Mouse (Mus musculus) myocyte (in vitro differentiated cells): ENCODE results near the gene Slc6a11. TPM values are rescaled to one million over a fixed set of nuclear protein-coding genes. Genes with fewer than 3 reads are reported as not detected.

Experiments
- H3K27me3 ChIP-seq: one replicate; pipeline ENCODE4 v1.6.1; 2011; ENCODE audit not compliant: control insufficient read depth, insufficient read depth, insufficient read length
- H3K36me3 ChIP-seq: one replicate; pipeline ENCODE4 v1.6.1; 2011; ENCODE audit not compliant: control insufficient read depth, insufficient read depth
- H3K4me2 ChIP-seq: one replicate; pipeline ENCODE4 v1.6.1; 2011; ENCODE audit warnings: low read depth, control low read depth
- H3K4me3 ChIP-seq: one replicate; pipeline ENCODE4 v1.5.1; 2011; ENCODE audit warnings: mild to moderate bottlenecking, control low read depth, moderate library complexity
- H3K79me2 ChIP-seq: one replicate; pipeline ENCODE4 v1.6.1; 2011; ENCODE audit not compliant: control insufficient read depth, insufficient read depth
- H3ac ChIP-seq: one replicate; pipeline ENCODE4 v1.6.1; 2011; ENCODE audit not compliant: control insufficient read depth, insufficient read length
- CEBPB ChIP-seq: IDR thresholded peaks from 2 replicates; pipeline ENCODE4 v1.6.1; 2011; ENCODE audit warnings: mild to moderate bottlenecking, moderate library complexity; ENCODE audit not compliant: poor library complexity, insufficient read depth, severe bottlenecking
- E2F4 ChIP-seq: IDR thresholded peaks from one replicate; pipeline ENCODE4 v1.6.1; 2011; ENCODE audit warnings: mild to moderate bottlenecking, control low read depth, moderate library complexity; ENCODE audit not compliant: insufficient read depth
- MAX ChIP-seq: IDR thresholded peaks from one replicate; pipeline ENCODE4 v1.6.1; 2011; ENCODE audit warnings: low read depth, mild to moderate bottlenecking, control low read depth
- MYOD1 ChIP-seq, 3 experiments: IDR thresholded peaks; one replicate each; pipeline ENCODE4 v1.6.1; 2011; ENCODE audit warnings: control low read depth in 2 of 3, low read depth in 2 of 3, mild to moderate bottlenecking in 2 of 3, moderate library complexity in 1 of 3; ENCODE audit not compliant: insufficient read length in 2 of 3, control insufficient read depth in 1 of 3
- MYOG ChIP-seq, 3 experiments: IDR thresholded peaks; one replicate each; pipeline ENCODE4 v1.6.1; 2011; ENCODE audit warnings: control low read depth in 2 of 3, low read depth in 2 of 3, mild to moderate bottlenecking in 2 of 3; ENCODE audit not compliant: insufficient read length in 2 of 3, control insufficient read depth in 1 of 3, insufficient read depth in 1 of 3
- POLR2A ChIP-seq: IDR thresholded peaks from one replicate; pipeline ENCODE4 v1.6.1; 2011; ENCODE audit warnings: low read depth, mild to moderate bottlenecking, control low read depth, moderate library complexity; ENCODE audit not compliant: insufficient read length
- POLR2AphosphoS2 ChIP-seq: IDR thresholded peaks from one replicate; pipeline ENCODE4 v1.6.1; 2011; ENCODE audit warnings: low read depth, control low read depth; ENCODE audit not compliant: insufficient read length
- REST ChIP-seq: IDR thresholded peaks from one replicate; pipeline ENCODE4 v1.6.1; 2011; ENCODE audit warnings: mild to moderate bottlenecking, control low read depth, moderate library complexity; ENCODE audit not compliant: insufficient read depth, insufficient read length
- SRF ChIP-seq: IDR thresholded peaks from one replicate; pipeline ENCODE4 v1.6.1; 2011; ENCODE audit warnings: low read depth; ENCODE audit not compliant: control insufficient read depth, insufficient read length
- TCF12 ChIP-seq: IDR thresholded peaks from one replicate; pipeline ENCODE4 v1.6.1; 2011; ENCODE audit warnings: mild to moderate bottlenecking, control low read depth; ENCODE audit not compliant: poor library complexity, insufficient read depth, severe bottlenecking
- TCF3 ChIP-seq: IDR thresholded peaks from one replicate; pipeline ENCODE4 v1.6.1; 2011; ENCODE audit warnings: low read depth, control low read depth; ENCODE audit not compliant: insufficient read length
- USF1 ChIP-seq: IDR thresholded peaks from one replicate; pipeline ENCODE4 v1.6.1; 2011; ENCODE audit warnings: low read depth, mild to moderate bottlenecking, control low read depth, moderate library complexity
- polyA plus RNA-seq: library from polyadenylated mRNA; unstranded; fragments of >200 nt; fragmentation: generic; extraction: Trizol; gene quantifications from one replicate; pipeline ENCODE4 v1.2.1, GENCODE M21; 2012; ENCODE audit warnings: missing spikeins

The Slc6a11 gene
- polyA plus RNA-seq, 1 experiment = not detected

DNA sequence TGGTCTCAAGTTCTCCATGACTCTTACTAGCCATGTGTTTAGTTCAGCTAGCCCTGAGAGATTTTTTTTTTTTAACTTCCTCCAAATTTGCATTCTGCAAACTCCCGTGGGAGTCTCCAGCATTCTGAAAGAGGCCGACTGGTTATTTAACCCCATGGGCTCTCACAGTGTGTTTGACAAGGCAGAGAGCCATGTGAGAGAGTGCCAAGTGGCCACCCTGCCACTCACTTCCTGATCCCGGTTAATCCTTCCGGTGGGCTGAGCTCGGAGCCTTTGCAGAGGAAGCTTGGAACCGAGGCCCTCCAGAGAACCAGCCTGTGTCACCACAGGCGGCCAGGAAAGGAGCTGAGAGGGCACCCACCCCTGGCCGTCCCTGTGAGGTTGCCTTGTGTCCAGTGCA is 162.5 kb downstream of the Slc6a11 start:
- Histone ChIP-seq H3K36me3 (no peaks in the 10 kb centered on the region), H3ac (no peak overlapping the region), H3K4me3 (no peak overlapping the region), H3K4me2 (no peak overlapping the region), H3K79me2 (no peaks in the 10 kb centered on the region), H3K27me3 (peaks cover 52% of the 10 kb centered on the region)
- TF ChIP-seq TCF3 (no peak), SRF (no peak), REST (no peak), MAX (no peak), TCF12 (no peak), MYOD1 (IDR thresholded peaks at IDR 0.05; ENCODE audit: control insufficient read depth in 1 of 3, insufficient read length in 2 of 3, low read depth in 2 of 3) (no peak)

DNA sequence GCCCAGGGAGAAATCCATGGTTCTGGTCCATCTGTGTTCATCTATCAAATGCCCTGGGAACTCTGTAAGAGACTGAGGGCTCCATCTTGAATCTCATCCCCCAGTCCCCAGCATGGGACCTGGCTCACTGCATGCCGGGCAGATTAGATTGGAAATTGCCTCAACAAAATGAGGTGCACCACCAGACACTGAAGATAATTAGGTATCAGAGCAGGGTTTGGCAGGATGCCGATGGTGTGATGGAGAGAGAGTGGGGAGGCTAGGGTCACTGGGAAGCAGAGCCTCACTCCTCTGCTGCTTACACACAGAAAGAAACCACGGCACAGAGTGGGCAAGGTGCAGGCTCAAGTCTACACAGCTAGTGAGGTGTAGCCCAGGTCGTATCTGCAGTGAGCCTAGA is 164.0 kb downstream of the Slc6a11 start:
- no peaks in the 10 kb centered on the region for H3K36me3 ChIP-seq
- no peaks in the 10 kb centered on the region for H3K79me2 ChIP-seq
- TF ChIP-seq SRF (no peak), USF1 (no peak), TCF12 (no peak), REST (no peak), MAX (no peak), E2F4 (no peak), TCF3 (no peak), POLR2AphosphoS2 (no peak), MYOD1 (IDR thresholded peaks at IDR 0.05; ENCODE audit: control insufficient read depth in 1 of 3, insufficient read length in 2 of 3, low read depth in 2 of 3) (no peak), POLR2A (no peak), CEBPB (no peak), MYOG (IDR thresholded peaks at IDR 0.05; ENCODE audit: control insufficient read depth in 1 of 3, insufficient read depth in 1 of 3, insufficient read length in 2 of 3, low read depth in 2 of 3) (no peak)
- H3K4me2 ChIP-seq = no peak overlapping the region
- H3K4me3 ChIP-seq = no peak overlapping the region
- H3K27me3 ChIP-seq = peaks cover 51% of the 10 kb centered on the region
- no peak overlapping the region for H3ac ChIP-seq

DNA sequence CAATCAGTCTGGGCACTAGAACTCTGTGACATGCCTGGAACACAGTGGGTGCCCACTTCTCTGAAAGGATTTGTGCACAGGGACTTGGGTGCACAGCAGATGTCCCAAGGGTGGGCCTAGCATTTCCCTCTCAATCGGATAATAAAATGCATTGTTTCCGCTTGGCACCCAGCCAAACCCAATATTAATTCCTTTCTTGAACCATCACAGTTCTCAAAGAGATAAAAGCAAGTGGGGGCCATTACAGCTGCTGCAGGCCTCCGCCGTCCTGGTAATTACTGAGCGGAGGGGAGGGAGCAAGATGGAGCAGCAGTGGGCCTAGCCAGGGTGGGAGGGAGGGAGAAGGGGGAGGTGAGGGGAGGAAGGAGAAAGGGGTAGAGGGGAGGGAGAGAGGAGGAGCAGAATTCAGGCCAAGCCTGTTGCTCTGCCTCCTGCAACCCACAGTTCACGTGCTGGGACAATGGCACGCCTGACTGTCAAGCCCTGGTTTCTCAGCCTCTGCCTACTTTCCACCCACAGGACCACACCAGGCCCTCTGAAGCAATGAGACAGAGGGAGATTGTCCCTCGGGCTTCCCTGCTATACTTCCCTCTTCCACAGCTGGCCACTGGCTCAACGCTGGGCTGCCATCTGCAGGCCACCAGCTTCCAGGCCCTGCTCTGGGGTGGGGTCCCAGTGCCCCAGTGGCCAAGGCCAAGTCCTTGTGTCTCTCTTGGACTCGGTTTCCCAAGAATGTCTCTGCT is 166.4 kb downstream of the Slc6a11 start:
- peaks cover 54% of the 10 kb centered on the region for H3K27me3 ChIP-seq
- TF ChIP-seq SRF (no peak), USF1 (no peak), TCF3 (no peak), MAX (no peak), POLR2A (no peak), MYOD1 (IDR thresholded peaks at IDR 0.05; ENCODE audit: control insufficient read depth in 1 of 3, insufficient read length in 2 of 3, low read depth in 2 of 3) (no peak), E2F4 (no peak), POLR2AphosphoS2 (no peak), MYOG (IDR thresholded peaks at IDR 0.05; ENCODE audit: control insufficient read depth in 1 of 3, insufficient read depth in 1 of 3, insufficient read length in 2 of 3, low read depth in 2 of 3) (no peak), CEBPB (no peak), TCF12 (no peak)
- no peak overlapping the region for H3K4me2 ChIP-seq
- H3ac ChIP-seq = no peak overlapping the region
- H3K36me3 ChIP-seq = no peaks in the 10 kb centered on the region
- no peak overlapping the region for H3K4me3 ChIP-seq
- no peaks in the 10 kb centered on the region for H3K79me2 ChIP-seq

Other genes with a start within 250 kb of the Slc6a11 start
- gene Atp2b2, start 88.6 kb upstream of the Slc6a11 start, polyA plus RNA-seq = not detected
- not detected for gene Slc6a1, start 151.4 kb downstream of the Slc6a11 start, polyA plus RNA-seq